Mouse (Mus musculus) lung, postnatal 0 days (tissue): ENCODE measurements around the gene Slc38a1. TPM values are rescaled to one million over a fixed set of nuclear protein-coding genes. Genes with fewer than 3 reads are reported as not detected.

Experiments used
- ATAC-seq: fragments of 200-750 bp; cut with Nextera tagmentation; 2 replicates; pipeline ENCODE4 v1.8.0; 2017; ENCODE audit warnings: moderate library complexity
- DNase-seq: peaks from one replicate; pipeline ENCODE4 v3.0.0-alpha.2; 2016; ENCODE audit warnings: low spot score
- H3K27ac ChIP-seq: fragments of 300-500 bp; sonication (generic); 2 replicates; pipeline ENCODE4 v1.5.1; 2014; ENCODE audit warnings: antibody characterized with exemption, mild to moderate bottlenecking, low read length, mixed read lengths
- H3K27me3 ChIP-seq: fragments of 300-500 bp; sonication (generic); replicated peaks from 2 replicates; pipeline ENCODE4 v1.6.1; 2014; ENCODE audit warnings: low read length, mixed read lengths; ENCODE audit not compliant: insufficient read depth
- H3K36me3 ChIP-seq: fragments of 300-500 bp; sonication (generic); 2 replicates; pipeline ENCODE4 v1.6.1; 2014; ENCODE audit warnings: low read length, mixed read lengths; ENCODE audit not compliant: insufficient read depth
- H3K4me1 ChIP-seq: fragments of 300-500 bp; sonication (generic); 2 replicates; pipeline ENCODE4 v1.6.1; 2014; ENCODE audit warnings: antibody characterized with exemption, low read depth, low read length, mixed read lengths; ENCODE audit not compliant: insufficient read depth
- H3K4me2 ChIP-seq: fragments of 300-500 bp; sonication (generic); replicated peaks from 2 replicates; pipeline ENCODE4 v1.6.1; 2014; ENCODE audit warnings: low read depth, mild to moderate bottlenecking, low read length, moderate library complexity, mixed read lengths
- H3K4me3 ChIP-seq: fragments of 300-500 bp; sonication (generic); 2 replicates; pipeline ENCODE4 v1.5.1; 2014; ENCODE audit warnings: low read depth, low read length
- H3K9ac ChIP-seq: fragments of 300-500 bp; sonication (generic); replicated peaks from 2 replicates; pipeline ENCODE4 v1.6.1; 2014; ENCODE audit warnings: low read depth, mild to moderate bottlenecking
- H3K9me3 ChIP-seq: fragments of 300-500 bp; sonication (generic); 2 replicates; pipeline ENCODE4 v1.6.1; 2016; ENCODE audit warnings: low read length, mixed read lengths
- CTCF ChIP-seq: IDR thresholded peaks from 2 replicates; pipeline ENCODE4 v1.5.1; 2016; ENCODE audit warnings: antibody characterized with exemption, mild to moderate bottlenecking
- EP300 ChIP-seq: IDR thresholded peaks from 2 replicates; pipeline ENCODE4 v1.6.1; 2016; ENCODE audit warnings: antibody characterized with exemption, mild to moderate bottlenecking, control low read depth
- WGBS: fragments of 180-500 bp; shearing (Covaris S2); extraction: QIAGEN DNeasy Blood & Tissue Kit; methylation state at CpG from one replicate; pipeline ENCODE4 v1.1.7; 2014; 5-methylcytosine and 5-hydroxymethylcytosine counted together
- polyA plus RNA-seq: library from polyadenylated mRNA; unstranded; fragments of >200 nt; fragmentation: Nextera tagmentation; extraction: Ambion mirVana; gene quantifications from 2 replicates; pipeline ENCODE4 v1.2.1, GENCODE M21; 2015

Slc38a1 gene
- polyA plus RNA-seq, 1 experiment from 2014 or later: 13.5 TPM

GRCm38 (mm10) chr15:96566850-96567271 is 75.9 kb downstream of the Slc38a1 start:
- ATAC-seq: peak; percentile 89
- H3K4me1 ChIP-seq: no peaks in the 10 kb centered on the region; the same call in 1 of the 2 replicates
- TF ChIP-seq CTCF (peak; percentile 56), EP300 (no peak)
- H3K9me3 ChIP-seq: no peaks in the 10 kb centered on the region
- WGBS: 9% methylated on average over 14 of the region's 14 CpGs
- DNase-seq: peak; percentile 81
- H3K27ac ChIP-seq: no peak overlapping the region
- no peaks in the 10 kb centered on the region for H3K36me3 ChIP-seq
- peak overlapping the region; percentile 41 for H3K4me3 ChIP-seq
- peak overlapping the region; percentile 60 for H3K4me2 ChIP-seq
- no peak overlapping the region for H3K9ac ChIP-seq
- no peaks in the 10 kb centered on the region for H3K27me3 ChIP-seq

- no peaks in the 10 kb centered on the region for H3K27me3 ChIP-seq
- no peak overlapping the region for H3K27ac ChIP-seq
- H3K36me3 ChIP-seq: no peaks in the 10 kb centered on the region
- no peaks in the 10 kb centered on the region for H3K9me3 ChIP-seq
- H3K4me2 ChIP-seq: no peak overlapping the region
- H3K4me3 ChIP-seq: no peak overlapping the region
- H3K9ac ChIP-seq: no peak overlapping the region
- no peak for DNase-seq
- no peaks in the 10 kb centered on the region; the same call in 1 of the 2 replicates for H3K4me1 ChIP-seq
- TF ChIP-seq EP300 (no peak), CTCF (no peak)
- 78% methylated on average over 1 of the region's 1 CpGs for WGBS
- no peak for ATAC-seq
These were observed 78.9 kb downstream of the Slc38a1 start for GRCm38 (mm10) chr15:96563852-96564251.

- 88% methylated on average over 5 of the region's 5 CpGs for WGBS
- H3K9ac ChIP-seq: no peak overlapping the region
- DNase-seq (no peak), ATAC-seq (no peak)
- no peaks in the 10 kb centered on the region for H3K36me3 ChIP-seq
- TF ChIP-seq EP300 (no peak), CTCF (no peak)
- H3K4me3 ChIP-seq: no peak overlapping the region
- H3K4me2 ChIP-seq: no peak overlapping the region
- no peaks in the 10 kb centered on the region; the same call in 1 of the 2 replicates for H3K4me1 ChIP-seq
- H3K27ac ChIP-seq: no peak overlapping the region
- H3K9me3 ChIP-seq: no peaks in the 10 kb centered on the region
- H3K27me3 ChIP-seq: no peaks in the 10 kb centered on the region
These were observed 80.2 kb downstream of the Slc38a1 start for GRCm38 (mm10) chr15:96562521-96562920.

GRCm38 (mm10) chr15:96560576-96561298 is 82.0 kb downstream of the Slc38a1 start:
- Histone ChIP-seq H3K4me2 (no peak overlapping the region), H3K9ac (no peak overlapping the region), H3K36me3 (no peaks in the 10 kb centered on the region), H3K27ac (no peak overlapping the region), H3K9me3 (no peaks in the 10 kb centered on the region), H3K27me3 (no peaks in the 10 kb centered on the region), H3K4me3 (no peak overlapping the region), H3K4me1 (no peaks in the 10 kb centered on the region)
- no peak for DNase-seq
- WGBS: 91% methylated on average over 14 of the region's 14 CpGs
- ATAC-seq: no peak
- TF ChIP-seq CTCF (no peak), EP300 (no peak)

- peak; percentile 88 for DNase-seq
- peak; percentile 73 for ATAC-seq
- 55% methylated on average over 9 of the region's 9 CpGs for WGBS
These were observed 90.9 kb downstream of the Slc38a1 start for GRCm38 (mm10) chr15:96551569-96552380.

GRCm38 (mm10) chr15:96551107-96551506 is 91.6 kb downstream of the Slc38a1 start:
- ATAC-seq (no peak), DNase-seq (no peak)
- Histone ChIP-seq H3K9me3 (no peaks in the 10 kb centered on the region), H3K27ac (no peak overlapping the region), H3K36me3 (no peaks in the 10 kb centered on the region), H3K4me2 (no peak overlapping the region), H3K4me3 (no peak overlapping the region), H3K9ac (no peak overlapping the region), H3K27me3 (no peaks in the 10 kb centered on the region), H3K4me1 (no peaks in the 10 kb centered on the region)
- TF ChIP-seq CTCF (no peak), EP300 (no peak)
- 88% methylated on average over 8 of the region's 8 CpGs for WGBS

More at GRCm38 (mm10) chr15:96551569-96552380, 90.9 kb downstream of the Slc38a1 start:
- no peaks in the 10 kb centered on the region for H3K9me3 ChIP-seq
- no peak overlapping the region for H3K27ac ChIP-seq
- no peak overlapping the region for H3K4me2 ChIP-seq
- no peak overlapping the region for H3K9ac ChIP-seq
- H3K36me3 ChIP-seq: no peaks in the 10 kb centered on the region
- TF ChIP-seq CTCF (peak; percentile 98), EP300 (no peak)
- H3K27me3 ChIP-seq: no peaks in the 10 kb centered on the region
- H3K4me3 ChIP-seq: no peak overlapping the region
- H3K4me1 ChIP-seq: no peaks in the 10 kb centered on the region
